Mouse (Mus musculus): ENCODE results near the gene 1810013L24Rik. TPM values are rescaled to one million over a fixed set of nuclear protein-coding genes. Genes with fewer than 3 reads are reported as not detected.

The 1810013L24Rik gene
- 100 to 1,000 TPM; 103 to 112 (median 106) TPM for total RNA-seq (2022)

DNA sequence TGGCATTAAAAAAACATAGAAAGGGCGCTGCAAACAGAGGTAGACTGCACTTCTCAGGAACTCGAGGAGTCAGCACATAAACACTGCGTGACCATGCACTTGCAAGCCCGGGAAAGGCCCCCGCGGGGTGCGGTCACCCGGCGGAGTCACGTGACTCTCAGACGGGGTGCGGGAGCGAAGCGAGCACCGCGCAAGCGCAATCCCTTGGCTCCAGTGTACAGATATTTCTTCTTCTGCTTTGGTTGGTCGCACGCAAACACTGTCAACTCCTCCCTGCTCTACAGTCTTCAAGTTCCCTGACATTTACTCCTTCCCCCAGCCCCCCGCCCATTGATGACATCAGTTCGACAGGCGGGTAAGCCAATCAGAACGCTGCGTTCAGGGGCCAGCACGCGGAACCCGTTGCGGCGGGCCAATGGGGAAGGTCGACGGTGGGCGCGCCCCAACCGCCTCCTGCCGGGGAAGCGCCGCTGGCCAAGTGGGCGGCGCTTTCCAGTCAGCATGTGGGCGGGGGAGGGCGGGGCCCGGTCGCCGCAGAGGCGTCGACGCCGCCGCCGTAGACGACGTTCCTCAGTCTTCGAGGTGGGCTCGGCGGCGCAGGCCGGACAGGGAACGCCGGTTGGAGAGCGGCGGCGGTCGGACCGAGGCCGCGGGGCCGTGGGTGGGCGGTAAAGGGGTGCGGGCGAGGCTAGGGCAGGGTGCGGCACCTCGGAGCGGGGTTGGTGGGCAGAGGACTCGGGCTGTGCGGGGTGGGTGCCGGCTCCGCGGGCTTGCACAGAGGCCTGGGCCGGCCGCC is at the start of gene 1810013L24Rik:
1810013L24Rik (plus strand) TSS at position 537 of the 796 bp plus-strand sequence.
- DNase-seq (ENCODE audit: low spot score in 2 of 2) = peak; percentile 98 to 99

DNA sequence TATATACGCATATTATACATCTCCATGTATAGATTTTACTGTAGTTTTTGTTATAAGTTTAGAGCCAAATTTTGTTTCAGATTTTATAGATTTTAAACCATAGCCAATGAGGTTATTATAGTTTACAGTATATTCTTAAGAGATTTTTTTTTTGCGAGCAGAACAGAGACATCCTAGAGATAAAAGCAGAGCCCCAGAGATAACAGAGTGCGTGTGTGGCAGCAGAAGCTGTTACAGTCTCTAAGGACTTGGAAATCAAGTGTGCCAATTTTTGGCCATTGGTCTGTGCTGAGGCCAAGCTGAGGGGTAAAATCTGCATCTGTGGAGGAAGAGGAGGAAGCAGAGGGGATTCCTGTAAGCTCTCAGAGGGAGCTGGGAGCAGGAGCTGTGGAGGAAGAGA is 49.7 kb upstream of the 1810013L24Rik start:
- DNase-seq (ENCODE audit: low spot score in 2 of 2) = no peak

DNA sequence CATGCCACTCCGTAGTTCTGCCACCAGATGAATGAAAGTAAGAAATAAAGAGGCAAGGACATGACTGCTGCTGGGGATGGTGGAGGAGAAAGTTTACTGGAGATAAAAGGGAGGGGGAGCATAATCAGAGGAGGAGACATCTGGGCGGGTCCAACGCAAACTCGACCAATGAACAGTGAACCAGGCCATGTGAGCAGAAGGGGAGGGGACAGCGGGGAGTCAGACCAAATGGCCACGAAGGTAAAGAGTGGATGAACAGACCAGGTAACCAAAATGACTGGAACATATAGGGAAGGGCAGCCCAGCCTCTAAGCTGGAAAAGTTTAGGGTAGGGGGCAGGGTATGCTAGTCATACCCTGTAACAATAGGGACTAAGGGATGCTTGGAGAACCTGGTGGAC is 48.7 kb upstream of the 1810013L24Rik start:
- DNase-seq (ENCODE audit: low spot score in 2 of 2) = no peak

DNA sequence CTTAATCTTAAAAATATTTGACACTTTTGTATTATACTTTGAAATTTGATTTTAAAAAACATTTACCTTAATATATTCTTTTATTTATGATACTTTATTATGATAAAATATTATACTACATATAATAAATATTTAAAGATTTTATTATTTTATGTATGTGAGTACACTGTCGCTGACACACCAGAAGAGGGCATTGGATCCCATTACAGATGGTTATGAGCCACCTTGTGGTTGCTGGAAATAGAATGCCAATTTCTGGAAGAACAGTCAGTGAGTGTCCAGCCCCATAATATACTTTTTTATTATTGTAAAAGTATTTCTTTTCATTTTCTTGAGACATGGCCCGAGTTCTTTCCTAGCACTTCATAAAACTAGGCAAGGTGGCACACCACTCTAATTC is 48.2 kb upstream of the 1810013L24Rik start:
- no peak for DNase-seq (ENCODE audit: low spot score in 2 of 2)

DNA sequence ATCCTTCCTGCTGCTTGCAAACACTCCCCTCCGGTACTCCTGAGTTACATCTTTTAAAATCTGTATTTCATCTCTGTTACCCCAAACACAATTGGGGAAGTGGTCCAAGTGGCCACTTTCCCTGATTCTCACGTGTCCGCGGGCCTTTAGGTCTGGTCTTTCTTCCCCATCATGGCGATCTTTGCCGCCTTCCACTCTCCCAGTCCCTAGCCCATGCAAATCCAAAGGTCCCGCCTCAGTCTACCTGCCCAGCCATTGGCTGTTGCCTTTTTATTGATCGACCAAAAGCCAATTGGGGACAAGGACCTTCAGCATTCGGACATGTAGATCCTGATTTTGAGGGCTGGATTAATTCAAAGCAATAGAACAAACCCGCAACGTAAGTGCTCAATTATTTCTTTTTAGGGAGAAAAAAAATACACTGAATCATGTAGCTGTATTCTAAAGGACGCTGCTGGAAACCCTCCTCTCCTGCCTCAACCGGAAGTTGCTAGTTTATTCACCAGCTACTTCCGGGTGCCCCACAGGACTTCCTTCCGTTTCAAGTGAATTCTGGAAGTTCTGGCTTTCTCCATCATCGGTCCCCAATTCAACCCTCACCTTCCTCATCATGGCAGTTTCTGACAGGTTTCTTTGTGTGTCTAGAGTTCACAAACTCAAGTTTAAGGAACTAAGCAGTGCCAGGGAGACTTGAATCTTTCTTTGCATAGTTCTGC is 46.5 kb upstream of the 1810013L24Rik start:
- DNase-seq (ENCODE audit: low spot score in 2 of 2) = no peak

DNA sequence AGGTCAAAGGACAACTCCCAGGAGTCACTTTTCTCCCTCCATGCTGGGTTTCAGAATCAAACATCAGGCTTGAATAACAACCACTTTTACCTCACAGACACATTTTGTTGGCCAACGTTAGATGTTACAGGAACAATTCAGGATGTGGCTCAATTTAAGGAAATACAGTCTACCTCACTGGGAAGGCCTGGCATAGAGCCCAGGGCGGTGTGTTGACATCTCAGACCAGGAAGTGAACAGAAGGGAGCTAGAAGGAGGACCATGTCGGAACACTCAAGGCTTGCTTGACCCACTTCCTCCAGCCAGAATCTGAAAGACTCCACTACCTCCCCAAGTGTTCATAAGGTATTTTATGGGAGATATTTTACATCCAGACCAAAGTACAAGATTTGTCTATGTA is 45.1 kb upstream of the 1810013L24Rik start:
- no peak for DNase-seq (ENCODE audit: low spot score in 2 of 2)

DNA sequence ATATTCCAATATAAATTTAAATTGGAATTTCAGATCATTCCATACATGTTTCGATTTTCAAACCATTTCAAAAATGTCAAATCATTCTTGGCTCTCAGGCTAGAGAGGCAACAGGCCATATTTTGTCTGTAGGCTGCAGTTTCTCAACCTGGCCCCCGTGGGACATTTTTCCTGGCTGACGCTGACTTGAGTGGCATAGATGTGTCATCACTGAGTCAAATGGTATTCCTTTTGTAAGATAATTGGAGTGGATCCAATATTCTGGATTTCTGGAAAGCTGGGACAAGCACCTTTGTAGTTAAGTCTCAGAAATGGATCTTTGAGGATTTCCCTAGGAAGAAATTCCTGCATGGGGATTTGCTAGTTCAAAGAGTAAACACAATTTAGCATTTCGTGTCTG is 39.0 kb upstream of the 1810013L24Rik start:
- DNase-seq (ENCODE audit: low spot score in 2 of 2) = no peak

DNA sequence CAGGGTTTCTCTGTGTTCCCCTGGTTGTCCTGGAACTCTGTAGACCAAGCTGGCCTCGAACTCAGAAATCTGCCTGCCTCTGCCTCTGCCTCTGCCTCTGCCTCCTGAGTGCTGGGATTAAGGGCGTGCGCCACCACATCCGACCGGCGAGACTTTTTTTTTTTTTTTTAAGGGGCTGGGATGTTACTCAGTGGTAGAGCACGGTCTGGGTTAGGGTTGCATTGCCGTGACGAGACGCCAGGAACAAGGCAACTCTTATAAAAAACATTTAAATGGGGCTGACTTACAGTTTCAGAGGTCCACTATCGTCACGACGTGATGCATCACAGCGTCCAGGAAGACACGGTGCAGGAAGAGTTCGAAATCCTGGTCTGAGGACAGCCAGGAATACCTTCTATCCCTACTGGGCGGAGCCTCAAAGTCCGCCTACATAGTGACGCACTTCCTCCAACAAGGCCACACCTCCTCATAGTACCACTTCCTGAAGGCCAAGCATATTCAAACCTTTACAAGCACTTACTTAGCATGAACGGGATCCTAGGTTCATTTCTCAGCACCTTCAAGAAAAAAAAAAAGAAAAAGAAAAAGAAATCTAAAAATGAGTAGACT is 37.8 kb upstream of the 1810013L24Rik start, which contains the start of gene Usp7:
Usp7 (minus strand) TSS at position 360 of the 609 bp plus-strand sequence.
- DNase-seq (ENCODE audit: low spot score in 2 of 2) = no peak

DNA sequence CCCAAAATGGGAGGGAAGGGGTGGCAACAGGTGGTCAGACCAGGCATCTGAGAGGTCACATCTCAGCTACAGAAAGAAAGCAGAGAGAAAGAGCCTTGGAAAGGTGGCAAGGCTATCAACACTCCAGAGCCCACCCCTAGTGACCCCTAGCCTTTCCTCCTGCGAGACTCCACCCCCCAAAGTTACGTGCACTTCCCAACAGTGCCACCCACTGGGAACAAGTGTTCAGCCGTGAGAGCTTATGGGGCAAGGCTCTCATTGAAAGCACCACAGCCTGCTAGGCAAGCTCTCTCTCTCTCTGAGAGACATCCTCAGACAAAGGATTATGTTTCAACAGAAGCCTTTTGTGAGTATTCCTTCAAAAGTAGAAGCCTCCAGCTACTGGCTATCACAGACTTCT is 34.9 kb upstream of the 1810013L24Rik start:
- no peak for DNase-seq (ENCODE audit: low spot score in 2 of 2)

DNA sequence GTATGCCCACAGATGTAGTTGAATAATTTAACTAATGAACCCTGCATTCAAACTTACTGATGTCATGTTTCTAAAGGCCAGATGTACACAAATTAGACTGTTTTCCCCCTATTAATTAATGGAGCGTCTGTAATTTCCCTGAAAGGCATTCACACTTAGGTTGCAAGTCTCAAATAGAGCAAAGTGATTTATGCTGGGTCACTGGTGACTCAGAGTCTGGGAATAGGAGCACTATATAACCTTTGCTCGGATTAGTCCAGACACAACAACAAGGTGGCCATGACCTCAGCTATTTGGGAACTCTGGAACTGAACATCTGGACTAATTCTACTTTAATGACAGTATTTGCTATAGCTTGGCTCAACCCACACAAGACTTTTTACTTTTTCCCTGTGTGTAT is 34.0 kb upstream of the 1810013L24Rik start:
- DNase-seq (ENCODE audit: low spot score in 2 of 2) = no peak

DNA sequence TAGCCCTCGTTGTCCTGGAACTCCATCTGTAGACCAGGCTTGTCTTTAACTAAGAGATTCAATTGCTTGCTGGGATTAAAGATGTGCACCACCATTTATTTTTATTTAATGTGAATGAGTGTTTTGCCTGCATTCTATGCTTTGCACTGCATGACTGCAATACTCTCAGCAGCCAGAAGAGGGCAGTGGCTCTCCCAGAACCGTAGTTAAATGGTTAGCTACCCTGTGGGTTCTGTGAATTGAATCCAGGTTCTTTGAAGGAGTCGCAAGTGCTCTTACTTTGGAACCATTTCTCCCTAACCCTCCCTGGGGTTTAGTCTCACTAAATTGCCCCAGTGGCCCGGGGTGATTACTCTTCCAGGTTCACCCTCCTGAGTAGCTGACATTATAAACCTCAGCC is 23.2 kb upstream of the 1810013L24Rik start:
- DNase-seq (ENCODE audit: low spot score in 2 of 2) = no peak

DNA sequence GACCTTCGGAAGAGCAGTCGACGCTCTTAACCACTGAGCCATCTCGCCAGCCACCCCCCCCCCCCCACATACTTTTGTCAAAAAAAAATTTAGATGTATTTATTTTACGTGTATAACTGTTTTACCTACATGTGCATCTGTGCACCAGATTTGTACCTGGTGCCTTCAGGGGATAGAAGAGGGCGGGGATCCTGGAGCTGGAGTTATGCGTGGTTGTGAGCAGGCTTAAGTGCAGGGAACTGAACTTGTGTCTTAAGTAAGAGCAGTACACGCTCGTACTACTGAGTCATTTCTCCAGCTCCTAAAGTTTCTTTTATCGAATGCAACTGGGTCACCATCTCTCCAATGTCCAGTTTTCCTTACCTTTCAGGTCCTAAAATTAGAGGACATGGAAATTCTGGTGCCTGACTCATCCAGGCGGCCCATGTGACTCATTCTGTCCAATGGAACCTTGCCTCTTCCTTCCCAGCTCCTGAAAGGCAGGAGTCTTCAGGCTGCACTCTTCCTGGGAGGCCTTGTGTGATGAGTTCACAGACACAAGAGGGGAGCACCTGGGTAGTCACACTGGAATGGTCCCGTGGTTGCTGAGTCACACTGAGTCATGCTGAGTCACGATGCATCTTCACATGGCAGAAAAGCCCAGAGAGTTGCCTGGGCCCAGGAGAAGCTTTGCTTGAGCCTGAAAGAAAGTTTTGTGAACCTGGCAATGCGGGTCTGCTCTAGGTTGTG is 19.3 kb upstream of the 1810013L24Rik start:
- peak in 1 of 2 experiments; percentile 15 for DNase-seq (ENCODE audit: low spot score in 2 of 2)

DNA sequence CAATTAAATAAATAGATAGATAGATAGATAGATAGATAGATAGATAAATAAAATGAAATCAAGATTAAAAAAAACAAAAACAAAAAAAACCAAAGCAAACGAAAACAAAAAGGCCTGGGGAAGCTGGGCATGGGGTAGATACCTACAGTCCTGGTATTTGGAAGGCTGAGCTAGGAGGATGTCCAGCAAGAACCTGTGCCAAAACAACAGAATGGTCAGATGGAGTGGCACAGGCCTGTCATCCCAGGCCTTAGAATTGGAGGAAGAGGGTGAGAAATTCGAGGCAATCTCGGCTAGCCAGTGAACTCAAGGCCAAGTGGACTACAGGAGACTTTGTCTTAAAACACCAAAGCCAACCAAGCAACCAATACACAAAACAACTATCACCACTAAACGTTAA is 12.0 kb upstream of the 1810013L24Rik start:
- no peak for DNase-seq (ENCODE audit: low spot score in 2 of 2)

DNA sequence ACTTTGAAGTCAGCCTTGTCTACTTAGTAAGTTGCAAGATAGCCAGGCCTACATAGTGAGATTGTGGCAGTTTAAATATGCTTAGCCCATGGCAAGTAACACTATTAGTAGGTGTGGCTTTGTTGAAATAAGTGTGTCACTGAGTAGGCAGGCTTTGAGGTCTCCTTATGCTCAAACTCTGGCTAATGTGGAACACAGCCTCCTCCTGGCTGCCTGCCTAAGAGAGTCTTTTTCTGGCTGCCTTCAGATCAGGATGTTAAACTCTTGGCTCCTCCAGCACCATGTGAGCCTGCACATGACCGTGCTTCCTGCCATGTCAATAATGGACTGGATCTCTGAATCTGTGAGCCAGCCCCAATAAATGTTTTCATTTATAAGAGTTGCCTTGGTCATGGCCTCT is 8.5 kb upstream of the 1810013L24Rik start:
- DNase-seq (ENCODE audit: low spot score in 2 of 2) = peak; percentile 36 to 47

DNA sequence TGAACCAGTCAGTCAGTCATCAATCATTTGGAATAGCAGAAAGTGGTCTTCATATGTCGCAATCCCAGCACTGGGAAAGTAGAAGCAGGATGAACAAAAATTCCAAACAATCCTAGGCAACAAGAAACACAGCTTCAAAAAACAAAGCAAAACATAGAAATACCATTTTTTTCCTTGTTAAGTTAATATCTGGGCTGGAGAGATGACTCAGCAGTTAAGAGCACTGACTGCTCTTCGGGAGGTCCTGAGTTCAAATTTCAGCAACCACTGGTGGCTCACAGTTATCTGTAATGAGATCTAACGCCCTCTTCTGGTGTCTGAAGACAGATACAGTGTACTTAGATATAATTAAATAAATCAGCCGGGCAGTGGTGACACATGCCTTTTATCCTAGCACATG is 7.3 kb upstream of the 1810013L24Rik start:
- no peak for DNase-seq (ENCODE audit: low spot score in 2 of 2)

DNA sequence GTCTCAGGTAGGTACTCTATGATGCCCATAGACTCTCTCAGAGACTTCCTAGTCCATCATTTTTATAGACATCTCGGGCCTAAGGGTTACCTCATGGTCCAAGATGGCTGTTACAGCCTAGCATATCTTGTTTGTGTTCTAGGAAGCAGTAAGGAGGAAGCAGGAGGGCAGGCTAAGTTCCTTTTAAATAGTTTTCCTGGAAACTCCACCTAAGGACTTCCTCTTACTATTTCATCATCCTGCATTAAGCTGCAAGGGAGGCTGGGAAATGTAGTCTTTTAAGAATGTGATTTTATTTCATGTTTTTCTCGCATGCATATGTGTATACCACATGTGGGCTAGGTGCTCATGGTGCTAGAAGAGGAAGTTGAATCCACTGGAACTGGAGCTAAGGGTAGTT is 6.2 kb upstream of the 1810013L24Rik start:
- no peak for DNase-seq (ENCODE audit: low spot score in 2 of 2)

DNA sequence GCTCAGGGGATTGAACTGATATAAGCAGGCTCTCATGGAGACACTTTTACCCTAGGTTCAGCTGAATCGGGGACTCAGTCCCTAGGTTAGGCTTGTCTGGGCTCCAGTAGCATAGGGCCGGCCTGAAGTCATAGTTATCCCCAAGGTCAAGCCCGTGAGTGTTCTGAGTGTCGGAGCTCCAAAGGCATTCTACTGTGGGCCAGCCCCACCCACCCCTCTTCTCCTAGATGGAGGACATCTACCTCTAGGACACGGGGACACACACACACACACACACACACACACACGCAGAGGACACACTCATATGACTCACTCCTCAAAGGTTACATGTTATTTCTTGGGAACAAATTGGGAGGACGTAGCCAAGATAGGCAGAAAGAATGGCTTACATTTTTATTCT is 2.5 kb upstream of the 1810013L24Rik start:
- no peak for DNase-seq (ENCODE audit: low spot score in 2 of 2)

DNA sequence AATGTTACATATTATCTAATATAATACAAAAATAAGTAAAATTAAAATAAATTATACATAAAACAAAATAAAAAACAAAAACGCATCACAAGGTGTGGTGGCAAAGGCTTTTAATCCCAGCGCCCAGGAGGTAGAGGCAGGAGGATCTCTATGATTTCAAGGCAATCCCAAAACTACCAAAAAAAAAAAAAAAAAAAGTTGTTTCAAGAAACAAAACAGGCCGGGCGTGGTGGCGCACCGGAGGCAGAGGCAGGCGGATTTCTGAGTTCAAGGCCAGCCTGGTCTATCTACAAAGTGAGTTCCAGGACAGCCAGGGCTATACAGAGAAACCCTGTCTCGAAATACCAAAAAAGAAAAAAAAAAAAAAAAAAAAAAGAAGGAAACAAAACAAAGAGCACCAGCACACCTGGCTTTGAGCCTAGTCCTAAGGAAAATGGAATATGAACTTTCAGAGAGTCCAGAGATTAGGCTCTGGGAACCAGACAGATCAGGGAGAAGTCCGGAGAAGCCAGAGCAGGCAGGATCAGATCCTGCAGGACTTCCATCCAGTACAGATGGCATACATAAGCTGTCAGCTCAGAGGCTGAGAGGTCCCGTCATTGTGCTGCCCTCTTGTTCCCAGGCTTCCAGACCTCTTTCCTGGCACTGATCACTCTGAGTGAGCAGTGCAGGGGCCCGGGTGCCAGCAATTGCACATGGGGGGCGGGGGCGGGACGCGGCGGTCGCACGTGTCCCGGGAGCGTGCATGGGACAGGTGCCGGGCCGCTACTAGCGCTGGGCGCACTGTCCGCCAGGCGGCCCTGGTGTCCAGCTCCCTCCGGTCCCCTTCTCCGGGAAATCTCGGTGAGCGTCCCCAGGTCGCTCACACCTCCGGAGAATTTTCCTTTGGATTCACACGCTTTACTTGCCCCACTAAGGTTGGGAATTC is 1.0 kb upstream of the 1810013L24Rik start:
- DNase-seq (ENCODE audit: low spot score in 2 of 2) = no peak

DNA sequence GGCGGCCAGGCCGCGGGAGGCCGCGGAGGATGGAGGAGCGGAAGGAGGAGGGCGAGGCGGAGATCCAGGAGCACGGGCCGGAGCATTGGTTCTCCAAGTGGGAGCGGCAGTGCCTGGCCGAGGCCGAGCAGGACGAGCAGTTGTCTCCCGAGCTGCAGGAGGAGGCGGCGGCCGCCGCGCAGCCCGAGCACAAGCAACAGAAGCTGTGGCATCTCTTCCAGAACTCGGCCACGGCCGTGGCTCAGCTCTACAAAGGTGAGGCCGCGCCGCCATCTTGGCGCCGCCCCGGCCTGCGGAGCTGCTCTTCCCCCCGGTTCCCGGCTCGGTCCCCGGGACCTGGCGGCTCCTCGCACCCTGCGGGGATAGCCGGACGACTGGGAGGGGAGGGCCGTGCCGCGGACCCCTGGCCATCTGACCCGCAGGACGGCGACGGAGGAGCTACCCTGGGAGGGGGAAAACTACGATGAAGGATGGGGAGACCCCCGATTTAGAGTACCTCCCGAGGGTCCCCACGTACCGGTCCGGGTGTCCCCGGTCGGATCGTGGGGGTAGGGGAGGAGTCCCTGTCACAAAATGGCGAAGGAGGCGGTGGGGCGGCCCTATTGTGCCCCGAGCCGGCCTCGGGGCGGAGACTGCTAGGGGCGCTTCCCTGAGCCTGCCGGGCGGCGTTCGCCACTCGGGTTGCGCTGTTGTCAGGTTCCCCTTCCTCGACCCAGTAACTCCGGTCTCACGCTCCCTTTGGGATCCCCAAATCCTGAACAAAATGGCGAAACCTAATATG is 721 bp downstream of the 1810013L24Rik start:
- DNase-seq (ENCODE audit: low spot score in 2 of 2) = peak; percentile 48 to 52

DNA sequence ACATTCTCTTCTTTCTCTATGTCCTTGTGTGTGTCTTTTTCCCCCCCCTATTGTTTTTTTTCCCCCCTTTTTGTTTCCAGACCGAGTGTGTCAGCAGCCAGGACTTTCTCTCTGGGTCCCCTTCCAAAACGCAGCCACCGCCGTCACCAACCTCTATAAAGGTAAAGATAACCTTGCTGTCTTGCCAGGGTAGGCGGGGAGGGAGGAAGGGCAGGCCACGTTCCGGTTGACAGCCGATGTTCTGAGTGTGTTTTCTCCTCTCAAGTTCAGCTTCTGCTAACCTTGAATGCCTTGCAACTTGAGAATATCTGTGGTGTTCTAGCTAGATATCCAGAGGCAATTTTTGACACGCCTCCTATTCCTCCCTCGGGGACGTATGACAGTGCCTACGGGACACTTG is 1.3 kb downstream of the 1810013L24Rik start:
- no peak for DNase-seq (ENCODE audit: low spot score in 2 of 2)
